Mouse (Mus musculus) pancreas, adult 10 weeks (tissue): ENCODE results near the gene Snx7. TPM values are rescaled to one million over a fixed set of nuclear protein-coding genes. Genes with fewer than 3 reads are reported as not detected.

ENCODE experiments used
- polyA plus RNA-seq: library from polyadenylated mRNA; stranded (reverse); fragments of 350-450 nt; fragmentation: Illumina TruSeq; extraction: RNeasy Lipid Tissue Mini Kit (QIAGEN cat#74804); gene quantifications from one replicate; pipeline ENCODE4 v1.2.3, GENCODE M21; 2015; ENCODE audit warnings: low read depth, low replicate concordance; ENCODE audit not compliant: insufficient read depth

The Snx7 gene
- 2.7 TPM for polyA plus RNA-seq

DNA sequence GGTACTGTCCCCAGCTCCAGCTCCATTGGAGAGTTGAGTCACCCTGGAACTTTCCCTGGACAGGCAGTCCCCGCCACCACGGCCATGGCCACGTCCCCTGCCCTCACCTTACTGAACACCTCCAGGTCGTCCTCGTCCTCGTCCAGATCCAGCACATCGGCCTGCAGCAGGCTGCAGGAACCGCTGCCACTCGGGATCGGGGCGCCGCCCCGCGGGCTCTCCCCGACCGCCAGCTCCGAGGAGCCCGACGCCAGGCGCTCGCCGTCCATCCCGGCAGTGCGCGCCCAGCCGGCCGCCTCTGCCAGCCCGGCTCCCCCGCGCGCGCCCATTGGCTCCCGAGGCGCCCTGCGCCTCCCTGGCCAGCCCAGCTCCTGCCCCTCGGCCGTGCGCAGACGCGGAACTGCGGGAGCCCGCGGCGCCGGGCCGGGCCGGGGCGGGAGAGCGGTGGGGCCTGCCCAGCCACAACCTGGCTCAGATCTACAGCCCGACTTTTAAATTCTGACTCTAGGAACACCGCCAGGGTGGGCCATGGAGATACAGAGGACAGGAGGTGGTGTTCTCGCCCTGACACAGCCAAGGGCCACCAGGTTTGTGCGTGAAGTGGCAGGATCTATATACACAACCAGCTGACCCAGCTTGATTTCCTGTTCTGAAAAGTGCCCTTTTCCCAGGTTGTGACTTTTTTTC is at the start of gene Snx7:
Gene Snx7 (minus strand): TSS at position 300 of the 687 bp plus-strand sequence.

